Mouse (Mus musculus) gastrocnemius, postnatal 14 days (tissue): ENCODE measurements at regions not wholly inside any gene's neighbourhood (a gene's known extent, or its start where the extent isn't known, plus 50 kb on each side); places are given as distances from the start of the nearest gene placed in this dataset.

Experiments used
- DNase-seq: peaks from one replicate; pipeline ENCODE4 v3.0.0; 2021; ENCODE audit warnings: mixed read lengths
- intact Hi-C: fragments of 180-260 bp; cut with DNase I; formaldehyde crosslinking; loops from one replicate; pipeline ENCODE4 v1.15.1; 2025; ENCODE audit warnings: low total_unique reads

DNA sequence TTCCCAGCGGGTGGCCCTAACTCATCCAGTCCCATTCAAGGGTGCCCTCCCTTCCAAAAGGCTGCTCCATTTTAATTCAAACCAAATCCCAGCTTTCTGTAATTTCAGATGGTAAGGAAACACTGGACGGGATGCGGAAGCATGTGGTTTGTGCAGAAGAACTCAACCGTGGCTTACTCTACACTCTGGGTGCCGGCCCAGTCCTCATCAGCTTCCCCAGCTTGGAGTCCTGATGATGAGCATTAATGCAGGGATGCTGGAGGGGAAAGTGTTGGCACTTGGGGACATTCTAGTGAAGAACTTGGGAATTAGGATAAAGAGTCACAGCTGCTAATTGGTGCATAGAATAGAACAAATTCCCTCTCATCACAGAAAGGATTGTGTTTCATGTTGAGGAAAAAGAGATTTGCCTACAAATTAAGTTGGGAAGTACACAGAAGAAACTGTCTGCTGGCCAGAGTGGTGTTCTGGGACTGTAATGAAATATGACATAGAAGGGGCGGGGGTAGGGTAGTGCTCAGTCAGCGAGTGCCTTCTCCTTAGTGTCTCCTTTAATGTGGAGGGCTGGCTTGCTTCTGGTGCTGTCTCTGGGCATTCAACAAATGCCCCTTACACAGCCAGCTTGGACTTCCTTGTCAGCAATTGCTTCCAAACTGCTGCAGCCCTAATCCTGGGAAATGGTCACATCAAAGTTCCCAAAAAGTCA, 285.0 kb upstream of the Bmper start:
- DNase-seq: no peak
- intact Hi-C loops: no loop called here

DNA sequence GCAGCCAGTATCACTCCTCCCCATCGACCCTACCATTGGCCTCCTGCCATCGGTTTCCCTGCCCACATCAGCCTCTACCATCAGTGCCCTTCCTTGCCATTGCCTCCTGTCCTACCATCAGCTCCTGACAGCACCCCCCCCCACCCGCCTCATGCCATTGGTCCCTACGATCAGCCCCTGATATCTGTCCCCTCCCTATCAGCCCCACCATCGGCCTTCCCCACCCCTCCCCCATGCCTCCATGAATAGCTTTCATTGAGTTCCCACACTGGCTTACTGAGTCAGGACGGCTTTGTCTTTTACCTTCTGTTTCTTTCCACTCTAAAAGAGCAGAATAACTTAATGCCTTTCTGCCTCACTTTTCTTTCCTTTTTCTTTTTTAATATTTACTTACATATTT, 277.9 kb upstream of the Bmper start:
- intact Hi-C loops: no loop called here
- no peak for DNase-seq

DNA sequence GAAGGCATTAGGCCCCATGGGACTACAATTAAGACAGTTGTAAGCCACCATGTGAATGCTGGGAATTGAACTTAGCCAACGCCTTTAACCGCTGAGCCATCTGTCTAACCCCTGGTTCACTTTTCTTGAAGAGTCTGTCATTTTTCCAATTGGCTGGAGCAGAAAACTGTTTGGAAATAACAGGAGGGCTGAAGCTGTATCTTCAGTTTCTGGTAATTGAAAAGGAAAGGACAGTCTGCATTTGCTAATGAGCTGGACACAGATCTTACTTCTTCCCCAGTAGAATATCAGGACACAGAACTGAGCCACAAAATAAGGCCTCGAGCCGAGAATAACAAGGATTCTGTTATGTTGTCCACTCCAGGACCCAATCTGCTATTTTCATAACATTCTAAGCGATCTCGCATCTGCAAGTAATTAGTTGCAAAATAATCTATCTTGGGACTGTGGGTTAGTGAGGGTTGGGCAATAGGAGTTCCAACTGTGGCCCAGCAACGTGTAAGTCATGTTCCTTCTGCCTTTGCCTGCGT, 277.4 kb upstream of the Bmper start:
- intact Hi-C loops: no loop called here

GRCm38 (mm10) chr9:22952571-22953442, 270.1 kb upstream of the Bmper start:
- intact Hi-C loops: no loop called here
- no peak for DNase-seq

More for the DNA sequence above, 277.4 kb upstream of the Bmper start:
- DNase-seq: no peak

GRCm38 (mm10) chr9:22962269-22962815, 260.5 kb upstream of the Bmper start:
- intact Hi-C loops: no loop called here
- DNase-seq: no peak

GRCm38 (mm10) chr9:22971312-22971711, 251.6 kb upstream of the Bmper start:
- intact Hi-C loops: no loop called here
- DNase-seq: no peak

DNA sequence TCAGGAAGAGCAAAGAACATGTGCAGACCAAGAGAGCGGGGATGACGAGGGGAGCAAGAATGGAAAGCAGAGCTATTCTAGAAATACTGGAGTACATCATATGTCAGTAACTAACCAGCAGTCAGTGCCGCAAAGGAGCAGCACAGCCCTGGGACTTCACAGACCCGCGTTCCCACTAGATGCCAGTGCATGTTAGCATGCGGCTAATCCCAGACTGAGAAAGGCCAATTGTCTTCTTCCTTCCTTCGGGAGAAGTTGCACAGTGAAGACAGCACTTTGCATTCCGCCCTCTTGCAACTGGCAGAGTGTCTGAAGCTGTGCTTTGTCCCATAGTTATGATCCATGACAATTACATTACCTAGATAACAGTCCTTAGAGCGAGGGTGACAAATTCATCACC, 246.1 kb upstream of the Bmper start:
- intact Hi-C loops: no loop called here
- no peak for DNase-seq

- intact Hi-C loops: no loop called here
- no peak for DNase-seq
Measured at GRCm38 (mm10) chr9:22979627-22980026, 243.2 kb upstream of the Bmper start.

DNA sequence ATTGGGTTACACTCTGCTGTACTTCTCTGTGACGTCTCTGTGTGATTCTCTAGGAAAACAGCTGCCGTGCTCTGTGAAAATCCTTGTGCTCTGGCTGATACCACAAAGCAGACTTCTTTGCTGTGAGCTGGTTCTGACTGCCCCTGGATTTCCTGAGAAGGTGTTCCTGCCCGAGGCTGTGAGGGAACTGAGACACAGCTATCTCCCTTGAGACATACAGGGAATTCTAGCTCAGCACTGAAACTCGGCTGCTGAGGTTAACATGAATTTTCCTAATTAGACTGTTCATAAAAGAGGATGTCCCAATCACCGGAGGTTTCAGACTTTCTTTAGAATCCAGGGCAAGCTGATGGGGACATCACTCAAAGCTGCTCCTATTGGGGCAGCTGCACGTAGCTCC, 233.4 kb upstream of the Bmper start:
- intact Hi-C loops: no loop called here
- DNase-seq: no peak

DNA sequence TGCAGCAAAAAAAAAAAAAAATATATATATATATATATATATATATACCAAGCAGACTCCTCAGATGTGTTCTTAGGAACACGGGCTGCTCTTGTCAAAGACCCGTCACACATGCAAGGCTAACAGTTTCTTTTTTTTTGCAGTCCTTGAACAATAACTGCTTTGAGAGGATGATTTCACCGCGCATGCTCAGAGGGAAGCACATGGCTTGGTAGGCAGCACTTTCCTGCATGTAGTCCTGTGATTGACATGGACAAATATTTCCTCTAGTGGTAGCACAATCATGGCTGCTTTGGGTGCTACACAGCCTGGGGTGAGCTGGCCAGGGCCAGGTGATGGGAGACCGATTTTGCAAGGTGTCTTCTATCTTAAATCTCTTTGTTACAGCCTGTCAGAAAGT, 229.3 kb upstream of the Bmper start:
- intact Hi-C loops: no loop called here

GRCm38 (mm10) chr9:22995564-22995963, 227.3 kb upstream of the Bmper start:
- intact Hi-C loops: no loop called here
- DNase-seq: no peak

More for the DNA sequence above, 229.3 kb upstream of the Bmper start:
- no peak for DNase-seq

- DNase-seq: no peak
- intact Hi-C loops: no loop called here
Measured at GRCm38 (mm10) chr9:22998306-22998705, 224.6 kb upstream of the Bmper start.

DNA sequence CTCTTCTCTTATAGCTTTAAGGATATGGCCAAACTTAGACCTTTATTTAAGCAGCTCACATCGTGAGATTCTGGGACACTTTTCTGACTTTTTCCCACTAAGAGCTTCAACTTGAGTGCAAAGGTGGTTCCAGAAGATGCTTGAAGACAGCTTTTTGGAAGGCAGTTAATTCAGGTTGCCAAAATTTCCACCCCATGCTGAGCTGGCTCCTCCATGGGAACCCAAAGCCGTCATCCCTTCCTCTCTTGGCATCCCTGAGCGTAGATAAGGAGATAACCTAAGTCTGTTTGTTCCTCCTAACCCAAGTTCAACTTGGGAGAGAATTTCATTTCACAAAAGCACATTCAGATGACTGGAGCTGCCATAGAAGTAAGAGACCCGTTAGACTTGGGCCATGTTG, 223.7 kb upstream of the Bmper start:
- intact Hi-C loops: no loop called here
- DNase-seq: no peak

DNA sequence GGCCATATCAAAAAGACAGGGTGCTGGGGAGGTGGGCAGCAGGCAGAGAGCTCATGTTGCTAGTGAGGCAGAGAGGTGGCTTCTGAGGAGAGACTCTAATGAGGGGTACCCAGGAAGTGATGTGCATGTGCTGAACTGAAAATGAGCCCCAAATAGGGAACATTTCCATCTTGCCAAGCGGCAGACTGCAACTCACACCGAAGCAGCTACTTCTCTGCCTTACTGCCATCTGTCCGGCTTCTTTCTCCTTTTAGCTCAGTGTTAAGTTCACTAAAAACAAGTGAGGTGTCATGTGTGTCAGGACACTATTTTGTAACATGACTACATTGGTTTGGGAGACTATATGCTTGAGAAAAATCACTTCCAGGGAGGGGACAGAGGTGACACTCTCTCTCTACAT, 222.7 kb upstream of the Bmper start:
- no peak for DNase-seq
- intact Hi-C loops: no loop called here

DNA sequence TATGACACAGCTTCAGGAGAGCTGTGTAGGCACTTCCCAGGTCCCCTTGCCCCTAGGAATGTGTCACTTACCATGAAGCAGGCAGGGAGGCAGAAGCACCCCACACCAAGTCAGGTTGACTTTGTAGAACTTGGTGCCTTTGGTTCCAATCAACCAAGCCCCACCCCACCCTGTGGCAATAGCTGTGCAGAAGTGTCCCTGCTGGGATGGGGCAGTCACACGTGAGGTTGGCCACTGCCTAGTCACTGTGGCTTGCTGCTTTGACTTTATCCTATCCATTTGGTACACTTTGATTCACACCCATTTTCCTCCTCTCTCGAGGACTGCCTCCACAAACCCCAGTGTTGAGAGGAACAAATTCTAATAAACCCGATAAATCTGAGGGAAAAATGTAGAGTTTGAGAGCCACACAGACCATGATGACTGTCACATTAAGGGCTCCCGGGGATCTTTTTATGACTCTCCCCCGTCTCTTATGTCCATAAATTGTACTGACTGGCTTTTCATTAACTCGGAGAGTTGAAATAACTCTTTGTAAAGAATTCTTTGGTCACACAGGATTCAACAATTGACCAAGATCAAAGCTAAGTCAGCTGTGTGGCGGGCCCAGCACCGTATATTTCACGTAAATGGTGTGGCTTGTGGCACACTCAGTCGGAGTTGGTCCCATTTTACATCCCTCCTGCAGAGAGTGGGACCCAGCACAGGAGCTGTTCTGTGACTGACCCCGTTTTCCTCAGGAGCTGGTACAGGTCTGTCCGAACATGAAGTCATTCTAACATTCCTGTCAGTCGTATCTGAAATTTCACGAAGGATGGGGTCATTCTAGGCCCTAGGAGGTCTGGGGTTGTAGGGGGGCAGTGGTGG, 219.4 kb upstream of the Bmper start:
- no peak for DNase-seq
- intact Hi-C loops: no loop called here

GRCm38 (mm10) chr9:23005005-23005404, 217.9 kb upstream of the Bmper start:
- intact Hi-C loops: no loop called here
- DNase-seq: no peak

DNA sequence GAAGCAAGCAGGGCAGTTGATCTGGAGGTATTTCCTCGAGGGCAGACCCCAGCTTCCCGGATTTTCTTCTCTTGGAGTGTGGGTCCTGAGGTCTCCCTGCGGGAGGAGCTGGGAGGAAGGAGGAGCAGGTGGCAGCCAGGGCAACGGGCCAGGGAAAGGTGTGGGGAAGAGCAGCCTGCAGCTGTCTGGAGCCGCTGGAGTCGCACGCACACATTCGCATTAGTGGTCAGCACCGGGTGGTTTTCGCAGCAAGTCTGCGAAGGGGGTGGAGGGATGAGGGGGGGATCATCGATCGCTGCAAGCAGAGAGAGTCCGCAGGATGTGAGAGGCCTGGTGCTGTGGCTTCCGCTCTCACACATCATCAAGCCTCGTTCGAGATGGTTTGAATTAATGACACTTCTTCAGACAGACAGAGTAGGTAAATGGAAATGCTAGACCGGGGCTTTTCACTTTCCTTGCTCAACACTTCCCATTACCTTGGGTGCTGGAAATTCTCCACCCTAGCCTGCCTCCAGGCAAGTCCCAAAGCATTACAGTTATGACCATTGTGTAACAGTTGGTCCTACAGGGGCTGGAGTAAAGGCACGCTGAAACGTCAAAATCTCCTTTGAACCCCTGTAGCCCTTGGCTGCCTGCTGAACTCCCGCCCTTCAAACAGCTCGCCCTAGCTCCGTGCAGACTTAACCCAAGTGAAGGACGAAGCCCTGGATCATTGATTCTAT, 213.3 kb upstream of the Bmper start:
- intact Hi-C loops: loop anchor here (10.0 kb wide), 1 partner anchor 305 kb away; no protein-coding TSS in a partner anchor
- DNase-seq: peak; percentile 16

DNA sequence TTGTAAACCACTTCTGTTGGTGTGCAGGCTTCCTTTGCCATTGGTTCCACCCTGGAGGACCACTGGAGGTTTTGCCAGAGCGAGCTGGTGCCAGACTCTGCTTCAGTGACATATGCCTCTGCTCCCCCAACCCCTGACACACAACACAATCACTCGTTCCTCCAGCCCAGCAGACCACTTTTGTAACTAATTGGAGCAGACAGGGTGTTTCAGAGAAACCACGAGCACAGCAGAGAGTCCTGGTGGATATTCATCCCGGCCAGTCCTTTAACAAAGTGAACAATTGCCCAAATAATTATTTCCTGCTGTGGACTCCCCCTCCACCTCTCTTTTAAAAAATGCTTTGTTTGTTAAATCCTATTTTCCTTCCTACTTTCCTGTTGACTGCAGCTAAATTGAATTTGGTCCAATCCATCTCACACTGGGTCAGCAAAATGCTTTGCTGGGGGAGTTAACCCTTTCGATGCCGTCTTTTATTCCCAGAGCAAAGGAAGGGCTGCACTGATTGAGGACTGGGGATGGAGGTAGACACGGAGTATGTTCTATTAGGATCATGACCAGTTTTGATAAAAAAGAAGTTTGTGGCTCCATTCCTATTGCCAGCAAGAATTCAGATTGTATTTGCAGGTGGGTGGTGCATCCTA, 211.4 kb upstream of the Bmper start:
- intact Hi-C loops: loop anchor here (10.0 kb wide), 1 partner anchor 307 kb away; no protein-coding TSS in a partner anchor
- DNase-seq: no peak
